Mouse (Mus musculus) lung, postnatal 25 days (tissue): ENCODE results near the gene Cenpb.

Experiments used
- DNase-seq: peaks from one replicate; pipeline ENCODE4 v3.0.0; 2022; ENCODE audit warnings: low spot score

The Cenpb gene

DNA sequence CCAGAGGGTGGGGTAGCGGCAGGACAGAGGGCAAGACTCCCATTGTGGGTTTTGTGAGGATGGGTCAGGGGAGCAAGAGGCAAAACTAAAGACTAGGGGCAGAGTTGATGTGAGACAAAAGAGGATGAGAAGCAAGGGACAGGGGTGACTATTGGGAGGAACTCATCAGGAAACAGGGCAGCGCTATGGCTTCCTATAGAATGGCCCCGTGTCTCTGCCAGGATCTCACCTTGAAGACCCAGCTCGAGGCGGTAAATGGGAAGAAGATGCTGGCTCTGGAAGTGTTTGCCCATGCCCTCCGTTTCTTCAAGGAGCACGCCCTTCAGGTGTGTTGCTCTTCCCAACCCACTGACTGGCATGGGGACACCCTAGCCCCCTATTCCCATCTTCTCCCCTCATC lies 41.1 kb downstream of the Cenpb start:
- no peak for DNase-seq

DNA sequence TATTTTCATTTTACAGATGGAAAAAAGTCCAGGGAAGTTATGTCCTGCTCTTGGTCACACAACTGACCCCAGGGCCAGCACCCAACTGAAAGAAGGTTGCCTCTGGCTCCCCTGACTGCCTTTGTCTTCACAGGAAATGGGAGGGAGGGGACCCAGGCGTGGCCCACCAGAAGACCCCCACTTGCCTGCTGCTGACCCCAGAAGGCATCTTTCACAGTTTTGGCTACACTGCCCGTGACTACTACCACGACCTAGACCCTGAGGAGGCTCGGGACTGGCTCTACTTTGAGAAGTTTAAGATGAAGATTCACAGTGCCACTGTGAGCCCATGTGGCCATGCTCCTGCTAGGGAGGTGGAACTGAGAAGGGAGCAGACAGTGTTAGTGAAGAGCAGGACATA lies 41.6 kb downstream of the Cenpb start:
- no peak for DNase-seq

DNA sequence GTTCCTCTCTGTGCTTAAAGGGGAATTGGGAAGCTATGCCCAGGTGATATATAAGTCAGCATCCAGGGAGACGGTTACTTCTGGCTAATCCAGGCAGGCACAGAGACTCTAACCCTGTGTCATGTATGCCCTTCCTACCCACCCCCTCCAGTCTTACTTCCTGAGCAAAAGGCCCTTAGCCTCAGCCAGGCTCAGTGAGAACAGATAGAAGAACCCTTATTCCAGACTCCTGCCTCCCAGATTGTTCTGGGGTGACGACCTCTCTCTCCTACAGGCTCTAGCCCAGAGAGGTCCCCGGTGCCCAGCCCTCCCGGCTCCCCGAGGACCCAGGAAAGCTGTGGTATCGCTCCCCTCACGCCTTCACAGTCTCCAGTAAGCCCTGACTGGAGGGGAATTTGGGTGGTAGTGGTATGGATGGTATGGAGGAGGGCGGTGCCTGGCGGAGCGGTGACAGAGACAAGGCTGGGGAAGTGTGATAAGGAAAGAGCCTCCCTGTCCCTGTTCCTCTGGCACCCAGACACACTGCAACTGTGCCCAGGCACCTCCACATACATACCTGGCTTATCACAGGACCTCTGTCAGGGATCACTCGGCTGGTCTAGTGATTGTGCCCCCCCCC lies 44.2 kb downstream of the Cenpb start:
- no peak for DNase-seq

DNA sequence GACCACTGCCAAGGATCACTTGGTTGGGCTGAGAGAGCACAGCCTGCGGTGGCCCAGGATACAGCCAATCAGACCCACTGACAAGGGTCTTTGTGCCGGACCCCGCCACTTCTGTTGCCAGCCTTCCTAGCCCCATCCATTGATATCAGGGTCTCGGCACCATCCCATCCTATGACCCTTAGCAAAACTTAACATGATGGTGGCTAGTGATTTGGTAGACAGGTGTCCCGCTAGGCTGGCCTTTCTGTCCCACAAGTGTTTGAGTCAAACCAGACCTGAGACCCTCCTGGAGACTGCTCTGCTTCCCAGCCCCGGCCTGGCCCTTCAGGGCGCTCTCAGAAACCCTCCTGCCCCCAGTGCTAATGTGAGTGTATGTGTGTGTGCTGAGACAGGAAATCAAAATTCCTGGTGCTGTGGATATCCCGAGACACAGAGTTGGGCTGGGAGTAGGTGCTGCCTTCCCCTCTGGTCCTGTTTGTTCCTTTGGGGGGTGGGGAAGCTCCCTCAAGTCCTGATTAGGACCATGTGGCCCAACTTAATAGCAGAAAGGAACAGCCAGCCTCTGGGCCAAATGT lies 45.0 kb downstream of the Cenpb start:
- no peak for DNase-seq

DNA sequence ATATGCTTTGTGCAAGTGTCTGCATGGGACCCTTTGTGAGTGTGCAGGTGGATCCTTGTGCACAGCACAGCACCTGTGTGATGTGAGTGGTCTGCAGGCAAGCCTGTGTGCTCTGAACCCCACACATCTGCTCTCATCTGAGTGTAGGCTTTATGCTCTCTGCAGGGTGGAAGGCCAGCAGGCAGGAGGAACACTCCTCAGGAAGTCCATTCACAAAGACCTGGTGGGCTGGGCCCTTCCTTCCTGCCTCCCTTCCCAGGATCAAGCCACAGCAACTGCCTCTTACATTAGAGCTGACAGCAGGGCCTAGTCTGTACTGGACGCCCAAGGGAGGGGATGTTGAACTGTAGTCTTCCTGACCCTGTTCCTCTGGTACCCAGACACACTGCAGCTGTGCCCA lies 45.5 kb downstream of the Cenpb start:
- peak; percentile 80 for DNase-seq

DNA sequence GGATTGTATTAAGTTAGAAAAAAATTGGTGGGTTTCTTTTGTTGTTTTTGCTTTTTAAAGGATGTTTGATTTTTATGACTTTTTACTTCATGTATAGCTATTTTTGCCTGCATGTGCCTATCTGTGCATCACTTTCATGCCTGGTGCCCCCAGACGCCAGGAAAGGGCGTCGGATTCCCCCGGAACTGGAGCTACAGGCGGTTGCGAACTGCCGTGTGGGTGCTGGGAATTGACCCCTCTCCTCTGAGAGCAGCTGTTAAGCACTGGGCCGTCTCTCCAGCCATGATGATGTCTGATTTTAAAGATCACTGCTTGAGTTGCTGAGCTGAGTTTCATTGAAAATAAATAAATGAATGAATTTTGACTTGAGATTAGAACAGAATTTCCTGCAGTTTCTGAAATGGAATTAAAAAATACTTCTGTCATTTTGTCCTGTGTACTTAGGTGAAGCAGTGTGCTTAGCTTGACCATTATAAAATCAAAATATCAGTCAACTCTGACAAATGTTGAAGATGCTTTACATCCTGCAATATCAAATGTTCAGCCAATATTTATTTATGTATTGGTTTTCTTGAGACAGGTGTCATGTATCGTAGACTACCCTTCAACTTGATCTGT lies 46.8 kb downstream of the Cenpb start, which contains the start of gene Gm11037:
Gm11037 (plus strand) TSS at position 568 of the 618 bp plus-strand sequence.
- no peak for DNase-seq

DNA sequence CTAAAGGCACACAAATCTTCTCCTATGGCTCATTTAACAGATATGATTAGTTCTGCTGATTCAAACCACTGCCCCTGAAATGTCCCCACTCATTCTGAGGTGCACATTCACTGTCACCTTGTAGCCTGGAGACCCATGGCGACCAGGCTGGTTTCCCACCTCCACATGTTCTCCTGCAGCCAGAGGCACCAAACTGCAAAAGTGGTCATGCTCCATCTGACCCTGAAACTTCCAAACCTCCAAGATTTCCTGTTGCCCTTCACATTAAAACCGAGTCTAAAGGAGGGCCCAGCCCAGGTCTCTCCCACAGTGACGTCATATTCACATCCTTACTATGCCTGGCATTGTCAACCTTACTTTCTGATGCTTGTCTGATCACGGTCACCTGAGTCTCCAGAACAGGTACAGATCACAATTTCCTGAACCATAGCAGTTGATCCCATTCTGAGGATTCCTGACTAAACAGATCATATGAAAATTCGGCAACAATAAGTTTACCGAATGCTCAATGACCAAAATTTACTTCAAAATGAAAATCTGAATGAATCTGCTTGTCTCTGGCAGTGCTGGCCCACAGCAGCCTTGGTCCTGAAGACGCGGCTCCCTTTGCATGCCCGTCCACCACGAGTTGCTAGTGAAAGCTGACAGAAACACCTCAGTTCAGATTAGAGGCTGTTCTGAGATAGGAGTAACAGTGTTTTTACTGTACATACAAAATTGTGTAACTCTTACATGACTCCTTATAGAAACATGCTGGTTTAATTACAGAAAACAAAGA lies 47.6 kb downstream of the Cenpb start:
- no peak for DNase-seq

DNA sequence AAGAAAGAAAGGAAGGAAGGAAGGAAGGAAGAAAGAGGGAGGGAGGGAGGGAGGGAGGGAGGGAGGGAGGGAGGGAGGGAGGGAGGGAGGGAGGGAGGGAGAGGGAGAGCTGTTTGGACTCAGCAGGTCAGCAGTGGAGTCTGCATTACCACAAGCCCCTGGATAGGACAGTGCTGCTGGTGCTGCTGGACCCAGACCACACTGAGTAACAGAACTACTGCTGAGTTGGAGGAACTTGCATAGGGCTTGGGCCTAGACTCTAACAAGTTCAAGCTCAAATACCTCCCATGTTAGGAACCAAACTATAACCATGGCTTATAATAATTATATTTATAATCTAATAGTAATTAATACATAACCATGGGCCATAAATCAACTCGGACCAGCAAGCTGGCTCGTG lies 49.0 kb downstream of the Cenpb start:
- no peak for DNase-seq

DNA sequence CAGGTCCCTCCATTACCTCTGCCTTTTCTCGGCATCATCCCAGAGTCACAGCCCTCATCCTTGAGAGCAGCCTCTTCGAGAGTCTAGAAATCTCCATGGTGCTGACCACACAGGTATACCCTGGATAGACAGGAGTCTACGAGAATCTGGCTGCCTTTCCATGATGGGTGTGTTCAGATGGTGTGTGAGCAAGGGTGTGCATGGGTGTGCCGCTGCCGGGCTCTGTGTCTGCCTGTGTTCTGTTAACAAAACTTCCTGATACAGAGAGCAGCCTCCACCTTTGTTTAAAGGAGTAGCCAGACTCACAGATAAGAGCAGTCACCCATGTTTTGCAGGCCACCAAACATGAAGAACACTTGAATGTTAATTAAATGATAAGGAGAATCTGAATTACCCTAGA lies 50.0 kb downstream of the Cenpb start:
- DNase-seq = peak; percentile 52

DNA sequence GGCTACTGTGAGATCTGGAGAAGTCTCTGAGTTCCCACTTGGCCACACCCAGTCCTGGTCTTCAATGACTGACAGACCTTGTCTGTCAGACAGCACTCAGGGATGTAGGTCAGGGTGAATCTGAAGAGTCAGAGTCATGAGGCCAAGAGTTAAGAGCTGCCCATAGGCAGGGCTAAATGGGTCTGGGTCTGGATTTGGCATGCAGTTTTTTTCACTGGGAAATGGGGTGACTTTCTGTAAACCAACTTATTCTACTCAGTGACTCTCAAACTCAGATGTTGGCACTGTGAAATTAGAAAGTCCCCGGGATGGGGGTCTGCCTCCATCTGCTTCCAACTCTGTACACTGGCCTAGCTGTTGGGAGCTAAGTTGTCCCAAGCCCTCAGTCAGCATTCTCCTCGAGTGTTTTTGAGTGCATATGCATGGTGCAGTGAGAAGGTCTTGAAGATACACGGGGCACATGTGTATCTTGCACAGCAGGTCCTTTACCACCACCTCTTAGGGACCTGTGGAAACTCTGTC lies 51.2 kb downstream of the Cenpb start:
- no peak for DNase-seq

DNA sequence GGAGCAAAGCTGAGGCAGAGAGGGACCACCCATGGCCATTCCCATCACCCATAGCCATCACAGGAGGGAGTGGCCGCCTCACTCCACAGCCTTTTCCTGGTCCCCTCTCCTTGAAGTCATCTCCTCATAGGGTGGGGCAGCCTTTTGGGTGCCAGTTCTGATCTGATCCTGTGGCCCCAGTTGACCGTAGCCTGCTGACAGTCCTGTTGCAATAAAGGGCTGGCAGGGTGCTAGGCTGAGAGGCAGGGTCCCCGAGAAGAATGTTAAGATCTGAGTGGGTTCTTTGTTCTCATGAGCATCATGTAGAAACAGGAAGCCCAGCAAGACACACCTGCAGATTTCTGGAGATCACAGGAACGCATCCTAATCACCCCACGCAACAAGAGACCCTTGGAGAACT lies 51.7 kb downstream of the Cenpb start:
- peak; percentile 57 for DNase-seq

DNA sequence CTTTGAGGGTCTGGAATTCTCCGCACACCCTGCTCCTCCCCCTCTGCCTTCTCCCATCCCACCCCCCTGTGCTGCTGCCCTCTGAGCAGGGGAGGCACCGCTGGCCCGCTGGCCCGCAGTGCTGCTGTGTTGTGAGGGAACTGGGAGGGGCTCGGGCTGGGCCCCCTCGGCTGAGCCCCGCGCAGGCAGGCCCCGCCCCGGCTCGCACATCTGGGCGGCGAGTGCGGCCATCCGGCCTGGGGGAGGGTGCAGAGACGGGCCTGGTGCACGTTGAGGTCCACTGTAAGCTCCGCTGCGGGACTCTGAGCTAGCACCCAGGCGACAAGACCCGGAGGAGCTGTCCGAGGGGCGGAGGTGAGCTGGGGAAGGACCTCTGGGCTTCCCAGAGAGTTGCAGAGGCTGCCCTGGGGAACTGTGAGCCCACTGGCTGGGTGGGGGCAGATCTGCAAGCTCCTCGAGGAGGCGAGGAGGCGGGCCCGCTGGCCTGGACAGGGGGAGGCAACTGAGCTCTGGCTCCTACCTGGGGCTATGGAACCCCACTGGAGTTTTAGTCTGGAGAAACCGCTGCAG lies 52.6 kb downstream of the Cenpb start, which contains the start of gene Hspa12b:
Hspa12b (plus strand) TSS at position 120 of the 570 bp plus-strand sequence.
- DNase-seq = peak; percentile 56

DNA sequence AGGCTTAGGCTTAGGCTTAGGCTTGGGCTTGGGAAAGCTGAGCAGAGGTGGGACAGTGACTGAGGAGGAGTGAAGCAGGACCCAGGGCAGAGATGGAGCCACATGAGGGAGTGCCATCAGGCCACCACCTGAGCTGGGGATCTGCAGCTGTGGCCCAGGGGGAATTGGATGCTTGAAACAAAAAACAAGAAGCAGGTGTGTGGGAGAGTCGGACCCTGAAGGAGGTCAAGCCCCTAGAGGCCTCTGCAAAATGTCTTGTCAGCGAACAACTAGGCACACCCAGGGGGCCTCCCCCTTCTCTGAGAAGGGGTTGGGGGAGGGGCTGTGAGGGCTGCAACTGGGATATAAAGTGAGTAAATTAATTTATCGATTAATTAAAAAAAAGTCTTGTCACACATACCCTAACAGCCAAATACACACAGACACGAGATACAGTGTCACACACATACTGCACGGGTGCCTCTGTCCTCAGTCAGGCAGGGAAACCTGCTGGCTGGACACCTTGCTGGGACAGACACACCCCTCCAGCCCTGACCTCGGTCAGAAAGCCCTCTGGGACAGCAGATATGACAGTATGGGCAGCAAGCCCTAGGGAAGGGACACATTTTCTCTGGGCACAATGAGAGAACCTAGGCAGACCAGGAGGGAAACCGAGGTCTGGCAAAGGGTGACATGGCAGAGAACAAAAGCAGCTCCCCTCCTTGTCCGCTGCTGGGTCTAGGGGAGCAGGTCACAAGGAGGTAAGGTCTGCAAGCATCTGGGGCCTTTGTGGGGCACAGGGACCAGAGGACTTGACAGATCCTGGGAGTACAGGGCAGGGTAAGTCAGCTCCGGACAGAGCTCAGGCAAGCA lies 53.7 kb downstream of the Cenpb start:
- DNase-seq = no peak
